Mouse (Mus musculus) olfactory bulb, adult 2 months (tissue): Measurements from ENCODE around the gene Fam32a. TPM values are rescaled to one million over a fixed set of nuclear protein-coding genes. Genes with fewer than 3 reads are reported as not detected.
A peak's percentile ranks its signal among the peaks of the same experiment; 100 is the strongest.

ENCODE experiments used
- H3K27ac ChIP-seq: fragments of 200-500 bp; 2 replicates; pipeline ENCODE4 v1.5.1; 2012; ENCODE audit warnings: low read depth, low read length; ENCODE audit not compliant: insufficient read depth
- H3K4me1 ChIP-seq: fragments of 200-500 bp; 2 replicates; pipeline ENCODE4 v1.6.1; 2012; ENCODE audit warnings: low read length; ENCODE audit not compliant: control insufficient read depth, insufficient read depth
- H3K4me3 ChIP-seq: fragments of 200-500 bp; 2 replicates; pipeline ENCODE4 v1.5.1; 2012; ENCODE audit warnings: mild to moderate bottlenecking, low read depth, low read length, moderate library complexity; ENCODE audit not compliant: insufficient read depth
- CTCF ChIP-seq: fragments of 200-500 bp; IDR thresholded peaks from 2 replicates; pipeline ENCODE4 v1.5.1; 2012; ENCODE audit warnings: low read depth, mild to moderate bottlenecking, low read length, moderate library complexity; ENCODE audit not compliant: insufficient read depth
- POLR2A ChIP-seq: fragments of 200-500 bp; IDR thresholded peaks from 2 replicates; pipeline ENCODE4 v1.6.1; 2012; ENCODE audit warnings: mild to moderate bottlenecking, low read depth, low read length, moderate library complexity; ENCODE audit not compliant: insufficient read depth
- WGBS: fragments of 180-500 bp; shearing (Covaris S2); methylation state at CpG from one replicate; pipeline ENCODE4 v1.1.7; 2018; 5-methylcytosine and 5-hydroxymethylcytosine counted together
- polyA plus RNA-seq: library from polyadenylated mRNA; stranded (reverse); fragments of >200 nt; gene quantifications from 2 replicates; pipeline ENCODE4 v1.2.4, GENCODE M21; 2012; ENCODE audit warnings: low replicate concordance; ENCODE audit not compliant: missing spikeins, insufficient read depth, insufficient read length

Gene Fam32a
- polyA plus RNA-seq = 119 TPM in 1 of 2 replicates, not detected in the other

DNA sequence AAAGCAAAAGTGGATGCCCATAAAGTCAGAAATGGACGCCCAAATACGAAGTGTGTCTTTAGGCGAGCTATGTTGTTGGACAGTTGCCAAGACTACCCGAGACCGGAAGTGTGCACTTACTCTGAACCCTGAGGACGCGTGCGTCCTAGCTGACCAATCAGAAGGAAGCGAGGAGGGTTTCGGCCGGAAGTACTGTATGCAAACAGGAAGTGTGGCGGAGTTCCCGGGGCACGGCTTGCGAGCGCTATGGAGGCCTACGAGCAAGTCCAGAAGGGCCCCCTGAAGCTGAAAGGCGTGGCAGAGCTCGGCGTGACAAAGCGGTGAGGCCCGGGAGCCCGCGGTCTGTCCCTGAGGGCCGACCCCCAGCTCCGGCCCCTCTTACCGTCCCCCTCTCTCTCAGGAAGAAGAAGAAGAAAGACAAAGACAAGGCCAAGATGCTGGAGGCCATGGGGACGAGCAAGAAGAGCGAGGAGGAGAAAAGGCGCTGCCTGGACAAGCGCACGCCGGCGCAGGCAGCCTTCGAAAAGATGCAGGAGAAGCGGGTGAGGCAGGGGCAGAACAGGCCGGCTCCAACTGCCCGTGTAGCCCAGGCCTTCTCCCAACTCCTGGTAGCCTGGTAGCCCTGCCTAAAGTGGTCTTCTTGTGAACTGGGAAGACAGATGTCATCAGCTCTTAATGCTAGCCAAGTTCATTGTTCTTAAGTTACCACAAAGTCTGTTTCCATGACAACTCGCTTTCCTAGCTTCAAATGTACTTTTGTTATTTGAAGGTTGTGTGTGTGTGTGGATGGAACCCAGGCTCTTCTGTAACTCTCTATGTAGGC, at the start of gene Fam32a:
Fam32a (plus strand) TSS at position 190 of the 823 bp plus-strand sequence.
- no peak within 1 kb of the TSS for H3K27ac ChIP-seq
- H3K4me3 ChIP-seq = peak within 1 kb of the TSS; percentile 64
- H3K4me1 ChIP-seq = peaks cover 7% of the 10 kb centered on the region; the same call in 1 of the 2 replicates
- TF ChIP-seq POLR2A (peak; percentile 41; the same call in 1 of the 2 replicates), CTCF (no peak)
- WGBS = 13% methylated on average over 39 of the region's 39 CpGs

DNA sequence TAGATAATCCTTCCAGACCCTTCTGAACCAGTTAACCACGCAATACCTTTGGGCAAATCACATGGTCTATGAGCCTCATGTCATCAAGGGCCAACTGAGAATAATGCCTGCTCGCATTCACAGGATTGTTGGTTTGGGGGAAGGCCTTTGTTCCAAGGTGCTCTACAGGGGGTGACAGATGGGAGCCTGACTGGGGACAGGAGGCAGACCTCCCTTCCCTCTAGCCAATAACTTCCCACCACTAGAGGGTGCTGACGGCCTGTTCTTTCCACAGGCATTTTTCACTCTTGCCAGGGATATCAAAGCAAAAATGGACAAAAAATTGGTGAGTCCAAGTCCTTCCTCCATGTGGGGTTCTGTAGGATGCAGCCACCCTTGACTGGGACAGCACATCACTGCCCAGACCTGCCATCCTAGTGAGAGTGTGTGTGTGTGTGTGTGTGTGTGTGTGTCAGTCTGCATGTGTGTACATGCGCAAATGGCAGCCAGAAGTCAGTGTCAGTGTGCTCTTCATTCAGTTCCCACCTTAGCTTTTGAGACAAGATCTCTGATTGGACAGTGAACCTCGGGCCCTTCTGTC, 42.1 kb upstream of the Fam32a start:
- TF ChIP-seq POLR2A (no peak), CTCF (peak; percentile 45; the same call in 1 of the 2 replicates)
- H3K27ac ChIP-seq = no peak overlapping the region
- H3K4me1 ChIP-seq = no peaks in the 10 kb centered on the region
- no peak overlapping the region for H3K4me3 ChIP-seq
- WGBS = 61% methylated on average over 5 of the region's 5 CpGs

DNA sequence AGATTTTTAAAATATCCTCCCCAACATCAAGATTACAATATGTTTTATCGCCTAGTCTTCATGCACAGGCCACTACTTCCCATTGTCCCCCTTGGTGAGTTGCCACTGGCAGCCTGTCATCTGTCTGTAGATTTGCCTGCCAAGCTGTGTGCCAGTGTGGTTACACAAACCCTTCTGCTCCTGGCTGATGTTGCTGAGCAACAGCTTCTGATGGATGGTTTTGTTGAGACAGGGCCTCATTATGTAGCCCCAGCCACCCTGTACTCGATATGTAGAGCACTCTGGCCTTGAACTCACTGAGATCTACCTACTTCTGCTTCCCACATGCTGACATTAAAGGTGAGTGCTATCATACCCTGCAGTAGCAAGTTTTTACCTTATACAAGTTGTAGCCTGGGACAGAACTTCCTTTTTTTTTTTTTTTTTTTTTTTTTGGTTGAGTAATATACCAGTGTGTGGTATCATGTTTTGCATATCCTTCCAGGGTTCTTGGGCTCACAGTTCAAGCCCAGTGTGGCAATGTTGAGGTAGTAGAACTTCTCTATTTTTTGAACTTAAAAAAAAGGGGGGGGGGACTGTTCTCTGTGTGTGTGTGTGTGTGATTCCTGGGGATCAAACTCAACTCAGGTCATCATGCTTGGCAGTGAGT, 35.9 kb upstream of the Fam32a start:
- Histone ChIP-seq H3K27ac (no peak overlapping the region), H3K4me3 (no peak overlapping the region), H3K4me1 (no peaks in the 10 kb centered on the region)
- WGBS = 47% methylated on average over 2 of the region's 2 CpGs
- no peak for TF ChIP-seq POLR2A

DNA sequence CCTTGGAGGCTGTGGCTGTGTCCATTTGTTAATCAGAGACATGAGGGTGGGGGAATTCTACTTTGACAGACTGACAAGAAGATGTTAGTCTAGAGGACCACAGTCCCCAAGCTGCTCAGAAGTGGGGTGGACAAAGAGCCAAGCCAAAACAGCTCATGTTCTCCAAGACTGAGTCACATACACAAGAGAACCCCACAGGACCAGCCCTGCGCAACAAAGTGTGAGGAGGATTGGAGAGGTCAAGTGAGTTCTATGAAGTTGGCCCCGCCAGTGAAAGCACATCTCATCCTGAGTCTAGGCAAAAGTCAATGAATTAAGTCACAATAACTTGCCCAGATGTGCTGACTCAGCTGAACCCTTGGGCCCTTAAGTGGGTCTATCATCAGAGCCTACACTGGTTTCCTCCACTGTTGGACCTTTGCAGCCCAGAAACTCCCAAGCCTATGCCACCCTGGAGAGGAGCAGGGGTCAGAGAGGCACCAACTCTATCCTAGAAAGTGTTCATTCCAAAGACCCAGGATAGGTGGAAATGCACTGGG, 31.7 kb upstream of the Fam32a start:
- TF ChIP-seq CTCF (no peak), POLR2A (no peak)
- WGBS = 91% methylated on average over 2 of the region's 2 CpGs
- Histone ChIP-seq H3K27ac (no peak overlapping the region), H3K4me3 (no peak overlapping the region), H3K4me1 (no peaks in the 10 kb centered on the region)

DNA sequence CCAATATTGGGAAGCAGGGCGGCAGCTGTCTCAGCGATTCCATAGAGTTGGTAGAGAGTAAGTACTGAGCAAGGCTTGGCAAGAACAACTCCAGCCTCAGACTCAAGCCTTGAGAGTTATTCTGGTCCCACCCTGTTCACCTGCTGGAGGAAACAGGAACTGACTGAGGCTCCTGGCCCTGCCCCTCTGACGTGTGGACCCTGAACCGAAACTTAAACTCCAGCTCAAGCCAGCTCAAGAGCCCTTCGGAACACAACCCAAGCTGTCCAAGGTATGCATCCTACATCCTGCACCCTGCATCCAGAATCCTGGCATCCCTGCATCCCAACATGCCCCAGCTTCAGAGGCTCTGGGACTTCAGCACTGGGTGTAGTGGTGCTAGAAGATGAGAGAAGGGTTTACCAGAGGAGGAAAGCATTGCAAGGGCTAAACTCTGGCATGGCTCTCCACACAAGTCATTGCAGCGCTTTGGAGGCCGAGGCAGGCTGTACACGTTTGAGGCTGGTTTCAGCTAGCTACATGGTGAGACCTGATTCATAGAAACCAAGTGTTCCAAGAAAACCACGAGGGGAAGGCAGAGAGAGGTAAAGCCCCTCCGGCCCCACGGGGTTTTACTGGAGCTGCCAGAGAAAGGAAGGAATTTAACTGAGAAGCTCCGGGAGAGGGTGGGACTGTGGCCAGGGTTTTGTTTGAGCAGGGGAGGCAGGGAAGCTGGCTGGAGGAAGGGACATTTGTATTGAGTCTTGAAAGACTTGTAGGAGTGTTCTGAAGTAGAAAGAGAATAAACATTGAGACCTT, 29.9 kb upstream of the Fam32a start, which contains the start of gene Hsh2d:
Hsh2d (plus strand) TSS at position 222 of the 798 bp plus-strand sequence.
- no peak for TF ChIP-seq POLR2A
- no peak for TF ChIP-seq CTCF
- 59% methylated on average over 12 of the region's 12 CpGs for WGBS
- Histone ChIP-seq H3K27ac (no peak within 1 kb of the TSS), H3K4me3 (no peak within 1 kb of the TSS; the same call in 1 of the 2 replicates), H3K4me1 (no peaks in the 10 kb centered on the region)

DNA sequence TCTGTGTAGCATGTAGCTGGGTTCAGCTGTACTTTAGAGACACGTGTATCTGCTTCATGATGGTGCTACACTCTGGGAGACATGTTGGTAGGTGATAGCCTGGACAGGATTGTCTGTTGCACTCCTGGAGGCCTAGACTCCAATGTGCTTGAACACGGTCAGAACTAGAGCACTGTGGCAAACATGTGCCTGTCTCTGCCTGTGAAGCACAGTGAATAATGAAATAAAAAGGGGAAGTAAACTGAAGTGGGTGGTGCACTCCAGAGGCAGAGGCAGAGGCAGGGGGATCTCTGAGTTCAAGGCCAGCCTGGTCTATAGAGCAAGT, 29.4 kb upstream of the Fam32a start:
- H3K4me3 ChIP-seq = no peak overlapping the region
- TF ChIP-seq POLR2A = no peak
- no peak for TF ChIP-seq CTCF
- H3K4me1 ChIP-seq = no peaks in the 10 kb centered on the region
- H3K27ac ChIP-seq = no peak overlapping the region
- WGBS = 81% methylated on average over 2 of the region's 2 CpGs

DNA sequence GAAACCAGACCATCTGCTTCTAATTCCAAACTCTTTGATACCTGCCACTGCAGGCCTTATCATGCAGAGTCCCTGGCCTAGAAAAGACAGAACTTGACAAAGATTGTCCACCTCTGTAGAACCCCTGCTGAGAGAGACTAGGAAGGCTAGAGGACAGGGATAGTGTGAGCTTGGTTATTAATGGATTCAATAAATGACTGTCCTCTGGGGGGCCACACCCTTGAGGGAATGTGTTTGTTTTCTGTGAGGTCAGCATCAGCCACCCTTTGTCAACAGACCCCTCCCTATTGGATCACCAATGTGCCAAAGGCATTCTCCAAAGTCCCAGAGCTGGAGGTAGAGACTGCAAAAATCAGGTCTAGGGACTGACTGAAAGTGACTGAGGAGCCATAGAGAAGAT, 27.5 kb upstream of the Fam32a start:
- H3K4me3 ChIP-seq = no peak overlapping the region
- no peak overlapping the region for H3K27ac ChIP-seq
- TF ChIP-seq POLR2A (no peak), CTCF (no peak)

DNA sequence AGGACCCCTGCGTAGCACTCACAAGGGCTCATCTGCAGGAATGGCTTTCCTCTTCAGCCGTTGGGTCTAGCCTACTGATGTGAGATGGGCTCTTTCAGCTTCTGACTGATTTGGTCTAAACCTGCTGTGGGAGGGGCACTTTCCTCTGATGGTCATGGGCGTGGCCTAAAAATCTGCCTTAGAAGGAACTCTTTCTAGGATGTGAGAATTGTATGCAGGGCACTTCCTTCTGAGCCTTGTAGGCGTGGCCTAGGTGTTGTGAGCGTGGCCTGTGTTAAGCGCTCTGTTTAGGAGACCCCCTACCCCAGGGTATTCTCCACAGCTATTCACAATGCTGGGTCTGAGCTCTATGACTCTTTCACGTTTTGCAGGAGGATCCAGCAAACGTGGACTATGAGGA, 21.5 kb upstream of the Fam32a start:
- 68% methylated on average over 8 of the region's 8 CpGs for WGBS
- TF ChIP-seq POLR2A (no peak), CTCF (no peak)
- Histone ChIP-seq H3K4me1 (no peaks in the 10 kb centered on the region), H3K27ac (no peak overlapping the region), H3K4me3 (no peak overlapping the region)

More for the DNA sequence above, 27.5 kb upstream of the Fam32a start:
- H3K4me1 ChIP-seq = no peaks in the 10 kb centered on the region
